Mouse (Mus musculus) left cerebral cortex, adult 11 months (tissue): ENCODE results near the gene Spcs2.
"Not testable (repeated sequence)": the region's sequence is repeated elsewhere in the genome, so short reads cannot be mapped to it uniquely, and the experiment has no call there.

Source experiments
- DNase-seq: peaks from one replicate; pipeline ENCODE4 v3.0.0; 2022; ENCODE audit warnings: low spot score

The Spcs2 gene

DNA sequence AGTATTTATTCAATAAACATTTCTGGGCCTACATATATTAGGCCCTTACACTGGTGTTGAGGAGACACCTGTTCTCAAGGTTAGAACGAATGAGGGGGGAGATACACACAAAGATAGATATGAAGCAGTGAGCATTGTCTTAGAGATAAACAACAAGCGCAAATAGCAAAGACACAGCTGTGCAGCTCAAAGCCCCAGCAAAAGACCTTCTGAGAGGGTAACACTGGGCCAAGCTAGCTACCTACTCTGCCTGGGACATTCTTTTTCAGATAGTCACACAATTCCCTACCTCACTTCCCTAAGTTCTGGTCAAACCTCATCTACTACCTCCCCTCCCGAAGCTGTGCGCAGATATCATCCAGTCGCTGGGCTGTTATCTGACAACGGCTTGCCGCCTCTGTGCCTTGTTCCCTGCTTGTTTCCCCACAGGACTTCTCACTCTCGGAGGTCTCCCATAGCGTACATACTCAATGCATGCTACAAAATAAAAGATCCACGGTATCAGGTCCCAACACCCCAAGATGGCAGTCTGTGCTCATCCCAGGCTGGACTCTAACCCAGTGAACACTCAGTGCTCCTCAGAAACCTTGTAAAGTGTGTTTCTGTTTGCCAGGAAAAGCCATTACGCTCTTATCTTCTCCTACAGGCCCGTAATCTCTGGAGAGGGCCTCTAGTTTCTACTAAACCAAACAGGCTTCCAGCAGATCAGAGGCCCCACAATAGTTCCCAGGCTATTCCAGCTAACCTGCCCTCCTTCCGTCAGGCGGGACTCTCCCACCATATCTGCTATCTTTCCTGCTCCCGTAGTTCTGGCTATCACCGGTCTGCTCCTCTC, 38.4 kb downstream of the Spcs2 start:
- no peak for DNase-seq

- DNase-seq = no peak
Measured at GRCm38 (mm10) chr7:99823045-99823663, 40.1 kb downstream of the Spcs2 start.

DNA sequence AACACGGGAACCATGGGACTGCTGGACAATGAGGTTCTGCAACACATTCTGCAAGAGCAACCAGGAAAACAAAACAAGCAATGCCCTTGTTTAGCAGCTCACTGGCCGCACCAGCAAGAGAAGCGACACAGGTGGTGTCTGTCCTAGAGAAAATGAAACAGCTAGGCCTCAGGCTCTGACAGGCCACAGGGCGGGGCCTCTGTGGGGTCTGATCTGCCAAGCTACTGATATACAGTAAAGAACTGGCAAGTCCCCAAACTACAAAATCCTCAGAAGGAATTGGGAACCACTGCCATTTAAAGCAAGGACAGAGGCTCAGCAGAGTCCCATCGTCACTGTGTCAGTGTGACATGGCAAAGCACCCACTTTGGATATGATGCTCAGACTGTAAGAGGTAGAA, 40.8 kb downstream of the Spcs2 start:
- DNase-seq = no peak

- no peak for DNase-seq
Measured at GRCm38 (mm10) chr7:99821953-99822352, 41.3 kb downstream of the Spcs2 start.

DNA sequence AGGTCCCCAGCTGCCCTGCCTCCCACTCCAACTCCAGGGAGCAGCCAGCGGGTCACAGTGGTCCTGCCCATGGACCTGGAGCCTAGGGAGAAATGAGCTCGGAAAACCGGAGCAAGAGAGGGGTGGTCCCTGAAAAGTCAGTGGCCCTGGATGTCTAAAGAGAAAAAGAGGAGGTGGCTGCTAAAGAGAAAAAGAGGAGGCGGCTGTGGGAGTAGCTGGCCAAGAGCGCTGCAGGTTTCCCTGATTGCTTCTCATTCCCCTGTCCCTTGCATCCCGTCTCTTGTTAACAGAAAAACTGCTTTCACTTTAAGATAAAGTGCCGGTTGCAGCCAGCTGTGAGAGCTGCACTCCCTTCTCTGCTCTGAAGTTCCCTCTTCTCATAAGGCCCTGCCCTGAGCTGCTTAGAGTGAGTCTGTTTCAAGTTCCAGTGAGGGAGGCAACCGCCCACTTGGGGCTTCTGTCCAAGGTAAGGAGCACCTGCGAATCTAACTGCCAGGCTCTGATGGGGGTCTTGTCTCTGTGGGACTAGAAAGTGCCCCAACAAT, 45.0 kb downstream of the Spcs2 start:
- DNase-seq = not testable (repeated sequence)

GRCm38 (mm10) chr7:99813394-99813793, 49.9 kb downstream of the Spcs2 start:
- no peak for DNase-seq

DNA sequence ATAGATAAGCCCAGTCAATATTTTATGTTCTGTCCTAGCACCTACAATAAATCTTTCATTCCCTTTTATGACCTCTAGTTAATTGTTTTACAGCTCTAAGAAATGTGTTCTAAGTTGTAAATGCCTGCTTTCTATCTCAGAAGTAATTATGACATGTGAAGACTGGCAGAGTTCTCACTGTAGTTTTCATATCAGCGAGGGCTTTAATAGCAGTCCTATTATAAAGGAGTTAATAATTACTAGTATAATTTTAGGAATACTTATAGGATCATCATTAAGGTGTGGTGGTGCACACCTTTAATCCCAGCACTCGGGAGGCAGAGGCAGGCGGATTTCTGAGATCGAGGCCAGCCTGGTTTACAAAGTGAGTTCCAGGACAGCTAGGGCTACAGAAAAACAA, 51.6 kb downstream of the Spcs2 start:
- DNase-seq = no peak

GRCm38 (mm10) chr7:99810814-99811213, 52.4 kb downstream of the Spcs2 start:
- no peak for DNase-seq

- not testable (repeated sequence) for DNase-seq
Measured at GRCm38 (mm10) chr7:99807043-99807442, 56.2 kb downstream of the Spcs2 start.

GRCm38 (mm10) chr7:99805340-99805739, 57.9 kb downstream of the Spcs2 start:
- no peak for DNase-seq

DNA sequence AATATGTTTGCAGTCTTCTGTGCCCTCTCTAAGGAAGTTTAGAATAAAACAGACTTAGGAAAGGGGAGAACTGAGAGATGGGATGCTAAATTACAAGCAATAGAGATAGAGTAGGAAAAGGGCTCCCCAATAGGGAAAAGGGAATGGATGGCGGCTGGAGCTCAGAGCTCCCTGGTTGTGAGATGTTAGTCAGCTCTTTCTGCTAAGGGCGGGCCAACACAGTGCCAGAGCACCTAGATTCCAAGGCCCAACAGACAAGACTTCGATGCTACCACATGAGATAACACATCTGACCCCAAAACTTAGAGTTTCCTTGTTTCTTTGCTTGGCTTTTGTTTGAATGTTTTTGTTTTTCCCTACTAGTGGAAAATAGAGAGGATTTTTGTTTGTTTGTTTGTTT, 59.2 kb downstream of the Spcs2 start:
- DNase-seq = not testable (repeated sequence)

- no peak for DNase-seq
Measured at GRCm38 (mm10) chr7:99803535-99803934, 59.7 kb downstream of the Spcs2 start.

- no peak for DNase-seq
Measured at GRCm38 (mm10) chr7:99799118-99799517, 64.1 kb downstream of the Spcs2 start.

DNA sequence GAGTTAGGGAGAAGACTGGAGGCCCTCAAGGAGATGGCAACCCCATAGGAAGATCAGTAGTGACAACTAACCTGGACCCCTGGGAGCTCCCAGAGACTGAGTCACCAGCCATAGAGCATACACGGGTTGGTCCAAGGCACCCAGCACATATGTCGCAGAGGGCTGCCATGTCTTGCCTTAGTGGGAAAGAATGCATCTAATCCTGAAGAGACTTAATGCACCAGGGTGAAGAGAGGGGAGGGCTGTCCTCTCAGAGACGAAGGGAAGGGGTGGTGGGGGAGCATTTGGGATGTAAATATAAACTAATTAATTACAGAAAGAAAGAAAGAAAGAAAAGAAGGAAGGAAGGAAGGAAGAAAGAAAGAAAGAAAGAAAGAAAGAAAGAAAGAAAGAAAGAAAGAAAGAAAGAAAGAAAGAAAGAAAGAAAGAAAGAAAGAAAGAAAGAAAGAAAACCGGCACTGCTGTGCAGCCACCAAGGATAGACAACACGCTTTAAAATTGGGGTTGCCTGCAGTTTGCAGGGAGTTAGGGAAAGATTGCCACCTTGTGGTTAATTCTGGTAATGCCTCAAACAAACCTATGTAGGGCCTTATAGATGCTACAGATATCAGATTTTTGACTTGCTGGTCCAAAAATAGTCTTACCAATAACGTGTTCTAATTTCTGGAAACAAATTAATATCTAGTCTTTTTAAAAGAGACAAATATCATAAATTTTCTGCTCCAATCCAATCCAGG, 65.2 kb downstream of the Spcs2 start:
- peak; percentile 73 for DNase-seq

DNA sequence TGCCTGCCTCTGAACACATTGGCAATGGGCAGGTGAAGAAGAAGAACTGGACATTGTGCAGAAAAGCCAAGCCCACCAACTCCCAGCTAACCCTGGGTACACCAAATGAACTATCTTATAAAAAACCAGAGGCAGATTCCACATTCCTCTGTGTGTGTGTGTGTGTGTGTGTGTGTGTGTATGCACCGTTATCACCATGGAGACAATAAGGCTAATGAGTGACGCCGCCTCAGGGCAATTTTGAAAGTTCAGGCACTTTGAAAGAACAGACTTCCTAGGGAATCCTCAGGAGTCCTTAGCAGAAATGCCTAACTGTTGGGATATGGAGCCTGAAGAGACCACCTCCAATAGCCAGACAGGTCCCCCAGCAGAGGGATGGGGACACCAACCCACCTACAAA, 66.0 kb downstream of the Spcs2 start:
- no peak for DNase-seq

DNA sequence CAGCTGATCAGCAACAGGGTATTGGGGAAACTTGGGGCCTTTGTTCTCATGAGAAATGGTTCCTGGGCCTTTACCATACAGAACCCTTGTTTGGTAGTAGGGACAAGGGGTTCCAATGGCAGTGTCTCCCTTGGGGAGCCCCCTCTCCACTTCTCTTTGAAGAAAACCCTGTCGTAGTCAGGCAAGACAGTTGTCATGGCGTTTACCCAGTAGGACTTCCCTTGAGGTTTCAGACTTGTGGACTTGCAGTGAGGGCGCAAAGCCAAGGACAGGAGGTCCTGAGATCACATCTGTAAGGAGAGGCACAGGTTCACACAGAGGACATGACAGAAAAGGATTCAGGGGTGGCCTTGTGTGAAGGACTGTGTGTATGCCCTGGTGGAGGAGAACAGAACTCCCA, 66.8 kb downstream of the Spcs2 start:
- no peak for DNase-seq

DNA sequence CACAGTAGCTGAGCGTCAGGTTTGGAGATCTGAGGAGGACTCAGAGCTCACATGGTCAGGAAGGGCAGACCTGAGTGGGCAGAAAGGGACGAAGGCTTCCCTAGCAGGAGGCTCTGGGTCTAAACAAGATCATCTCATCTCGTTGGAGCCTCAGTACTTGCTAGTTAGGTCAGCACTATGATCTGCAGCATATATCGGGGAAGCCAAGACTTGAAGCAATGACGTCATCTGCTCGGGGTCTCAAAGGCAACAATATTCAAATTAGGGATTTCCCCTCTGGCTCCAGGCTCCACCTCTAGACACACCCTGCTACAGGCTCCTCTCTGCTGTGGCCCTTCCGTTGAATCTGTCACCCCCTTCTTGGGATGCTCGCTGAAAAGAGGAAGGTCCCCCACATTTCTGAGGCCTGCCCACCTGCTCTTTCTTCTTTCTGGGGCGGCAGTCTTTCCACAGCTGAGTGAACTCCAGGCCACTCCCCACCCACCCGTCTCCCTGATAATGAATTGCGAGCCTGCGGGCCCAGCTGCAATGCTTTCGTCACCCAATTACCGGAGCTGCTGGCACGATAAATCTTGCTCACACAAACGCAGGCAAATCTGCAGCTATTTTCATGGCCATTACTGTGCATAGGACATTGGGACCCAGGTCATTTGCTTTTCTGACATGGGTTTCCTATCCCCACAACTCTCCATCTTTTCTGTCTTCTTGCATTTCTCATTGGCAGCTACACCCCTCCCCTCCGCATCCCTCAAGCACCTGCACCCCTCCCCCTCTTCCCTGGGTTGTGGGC, 67.9 kb downstream of the Spcs2 start:
- no peak for DNase-seq

- DNase-seq = no peak
Measured at GRCm38 (mm10) chr7:99794096-99794495, 69.2 kb downstream of the Spcs2 start.

DNA sequence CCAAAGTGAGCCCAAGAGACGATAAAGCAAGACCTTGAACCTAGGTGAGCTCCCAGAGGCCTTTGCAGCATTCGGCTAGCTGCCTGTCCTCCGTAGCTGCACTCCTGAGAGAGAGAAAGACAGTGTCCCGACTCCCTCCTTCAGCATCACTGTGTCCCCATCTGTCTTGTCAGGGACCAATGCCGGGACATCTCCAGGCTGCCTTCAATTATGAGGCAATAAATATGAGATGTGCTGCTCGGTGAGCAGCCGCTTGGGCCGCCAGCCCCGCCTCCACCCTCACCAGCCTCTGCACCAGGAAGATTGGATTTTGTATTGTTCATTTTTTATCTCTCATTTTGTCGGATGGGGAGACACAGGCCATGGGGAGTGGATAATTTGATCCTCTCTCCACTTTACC, 72.4 kb downstream of the Spcs2 start:
- no peak for DNase-seq

GRCm38 (mm10) chr7:99788563-99788962, 74.7 kb downstream of the Spcs2 start:
- no peak for DNase-seq

DNA sequence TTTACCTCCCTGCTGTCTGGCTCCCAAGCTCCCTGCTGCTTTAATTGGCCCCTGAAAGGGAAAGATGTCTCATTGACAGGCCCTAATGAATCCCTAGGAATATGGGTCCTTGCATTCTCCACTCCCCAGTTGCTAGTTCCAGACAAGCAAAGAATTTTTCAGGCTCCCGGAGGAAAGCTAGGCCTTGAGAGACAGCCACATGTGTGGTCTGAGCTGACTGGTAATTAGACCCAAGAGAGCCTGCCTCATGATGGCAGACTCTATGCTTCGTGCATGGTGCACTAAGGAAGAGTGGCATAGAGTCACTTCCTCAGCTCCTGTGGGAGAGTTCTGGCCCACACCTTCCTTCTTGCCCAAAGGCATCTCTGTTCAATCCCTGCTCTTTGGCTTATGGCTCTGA, 75.3 kb downstream of the Spcs2 start:
- DNase-seq = no peak
